Mouse (Mus musculus): ENCODE results near the gene Gm26558.

Gene Gm26558

DNA sequence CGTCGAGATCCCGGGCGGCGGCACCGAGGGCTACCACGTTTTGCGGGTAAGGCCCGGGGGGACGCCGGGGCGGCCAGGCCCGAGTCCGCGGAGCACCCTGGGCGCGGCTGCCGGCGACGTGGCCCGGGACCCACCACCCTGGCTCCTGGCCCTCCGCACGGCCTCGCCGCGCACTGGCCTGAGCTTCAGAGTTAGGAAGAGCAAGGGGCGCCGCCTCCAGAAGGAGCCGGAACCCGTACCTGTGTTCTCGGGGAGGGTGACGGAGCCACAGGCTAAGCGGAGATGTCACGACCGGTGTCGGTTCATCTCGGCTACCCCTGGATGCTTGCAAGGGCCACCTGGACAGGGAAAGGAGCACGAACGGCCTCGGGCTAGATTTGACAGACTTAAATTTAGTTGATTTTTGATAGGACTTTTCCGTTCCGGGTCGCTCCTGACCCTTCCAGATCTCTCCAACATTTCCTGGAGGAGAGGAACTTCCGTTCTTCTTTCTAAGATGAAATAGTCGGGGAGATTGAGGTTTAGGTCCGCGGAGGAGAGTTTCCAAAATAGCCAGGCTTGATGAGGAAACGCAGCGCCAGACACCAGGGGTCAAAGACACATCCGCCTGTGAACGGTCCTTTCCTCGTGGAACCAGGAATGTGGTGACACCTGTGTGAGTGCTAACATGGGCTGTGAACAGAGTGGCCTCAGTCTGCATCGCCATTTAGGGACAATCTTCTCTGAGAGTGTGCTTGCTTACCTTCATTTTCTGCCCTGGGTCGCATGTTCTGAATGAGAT lies at the start of gene Gm26558:
Gm26558 (minus strand) TSS at position 394 of the 781 bp plus-strand sequence.
- DNase-seq (ENCODE audit: low spot score), result peak; percentile 47

DNA sequence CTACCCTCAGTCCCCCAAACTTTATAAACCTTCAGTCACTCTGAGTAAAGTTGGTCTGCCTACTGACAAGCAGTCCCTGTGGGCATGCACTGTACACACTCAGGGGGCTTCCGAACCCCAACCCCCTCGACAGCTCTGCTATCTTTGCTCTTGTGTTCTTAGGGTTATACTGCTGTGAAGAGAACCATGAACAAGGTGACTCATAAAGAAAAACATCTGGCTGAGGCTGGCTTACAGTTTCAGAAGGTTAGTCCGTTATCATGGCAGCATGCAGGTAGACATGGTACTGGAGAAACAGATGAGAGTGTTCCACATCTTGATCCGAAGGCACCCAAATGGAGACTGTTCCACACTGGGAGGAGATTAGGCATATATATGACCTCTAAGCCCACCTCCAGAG lies 49.0 kb upstream of the Gm26558 start:
- no peak for DNase-seq (ENCODE audit: low spot score)

DNA sequence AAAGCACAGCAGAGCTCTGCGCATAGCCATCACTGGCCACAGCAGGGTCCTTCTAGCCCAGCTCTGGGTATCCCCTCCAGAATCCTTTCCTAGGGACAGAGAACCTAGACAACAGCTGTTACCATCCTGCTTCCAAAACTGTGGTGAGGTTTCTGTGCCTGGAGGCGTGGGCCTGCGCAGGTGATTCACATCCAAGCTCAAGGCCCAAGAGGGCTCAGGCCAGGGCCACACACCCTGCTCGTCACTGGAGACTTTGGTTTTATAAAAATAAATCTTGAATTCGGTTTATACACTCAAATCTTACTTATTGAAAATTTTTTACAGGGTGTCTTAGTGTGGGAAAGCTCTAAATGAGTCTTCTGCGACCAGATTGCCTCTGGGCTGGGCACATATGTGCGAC lies 48.3 kb upstream of the Gm26558 start:
- DNase-seq (ENCODE audit: low spot score), result no peak

DNA sequence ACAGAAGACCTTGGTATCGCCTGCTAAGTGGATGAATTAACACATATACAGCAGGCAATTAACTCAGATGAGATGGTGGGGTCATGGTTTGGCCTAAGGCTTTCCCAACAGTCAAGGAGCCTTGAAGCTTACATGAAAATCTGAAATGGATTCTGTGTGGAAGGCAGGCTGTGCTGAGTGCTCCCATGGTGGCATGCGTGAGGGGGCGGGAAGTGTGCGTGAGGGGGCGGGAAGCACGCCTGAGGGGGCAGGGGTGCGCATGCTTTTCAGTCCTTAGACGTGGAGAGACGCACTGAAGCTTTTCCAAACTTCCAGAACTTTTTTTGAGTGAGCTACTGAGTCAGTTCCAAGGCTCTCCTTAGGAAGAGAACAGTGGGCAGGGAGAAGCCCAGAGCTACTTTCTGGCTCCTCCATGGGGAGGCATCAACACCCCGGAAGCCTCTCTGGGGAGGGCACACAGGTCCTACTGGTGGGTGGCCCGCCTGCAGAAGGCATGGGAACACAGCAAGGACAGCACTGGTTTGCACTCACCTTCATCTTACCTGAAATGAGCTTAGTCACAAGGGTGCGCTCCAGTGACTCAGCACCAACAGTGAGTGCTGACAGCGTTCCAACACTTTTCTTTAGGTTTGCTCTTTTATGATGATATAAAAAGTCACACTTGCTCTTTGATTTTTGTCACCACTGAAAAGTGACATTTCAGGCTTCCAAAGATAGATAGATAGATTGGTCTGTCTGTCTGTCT lies 47.2 kb upstream of the Gm26558 start:
- no peak for DNase-seq (ENCODE audit: low spot score)

DNA sequence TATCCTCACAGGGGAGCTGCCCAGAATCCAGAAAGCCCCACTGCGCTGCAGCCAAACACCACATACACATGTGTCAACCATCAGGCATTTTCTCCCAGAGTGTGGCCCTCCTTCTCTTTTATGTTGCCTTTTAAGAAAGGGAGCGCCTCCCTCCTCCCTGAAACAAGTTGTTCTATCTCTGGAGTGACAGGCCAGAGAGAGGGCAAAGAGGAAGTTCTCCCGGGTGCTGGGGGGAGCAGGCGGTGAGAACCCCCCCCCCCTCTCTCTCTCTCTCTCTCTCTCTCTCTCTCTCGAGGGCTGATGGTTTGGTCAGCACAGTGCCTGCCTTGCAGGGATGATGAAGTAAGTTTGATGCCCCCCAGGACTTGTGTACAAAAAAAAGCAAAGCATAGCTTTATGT lies 40.5 kb upstream of the Gm26558 start:
- DNase-seq (ENCODE audit: low spot score), result no peak

DNA sequence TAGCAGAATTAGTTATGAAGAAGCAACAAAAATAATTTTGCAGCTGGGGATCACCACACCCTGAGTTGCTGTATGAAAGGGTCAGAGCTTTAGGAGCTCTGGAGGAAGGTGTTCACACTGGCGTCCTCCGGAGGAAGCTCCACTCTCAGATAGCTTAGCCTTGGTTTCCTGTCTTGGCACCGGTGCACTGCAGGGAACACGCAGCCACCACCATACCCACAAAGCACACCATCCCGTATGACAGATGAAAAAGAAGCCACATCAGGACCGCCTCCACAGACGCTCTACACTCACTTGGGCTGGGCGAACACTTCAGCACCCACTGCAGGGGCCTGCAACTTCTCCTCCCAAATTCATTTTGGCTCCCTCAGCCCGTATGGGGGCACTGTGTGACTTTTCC lies 39.7 kb upstream of the Gm26558 start:
- no peak for DNase-seq (ENCODE audit: low spot score)

DNA sequence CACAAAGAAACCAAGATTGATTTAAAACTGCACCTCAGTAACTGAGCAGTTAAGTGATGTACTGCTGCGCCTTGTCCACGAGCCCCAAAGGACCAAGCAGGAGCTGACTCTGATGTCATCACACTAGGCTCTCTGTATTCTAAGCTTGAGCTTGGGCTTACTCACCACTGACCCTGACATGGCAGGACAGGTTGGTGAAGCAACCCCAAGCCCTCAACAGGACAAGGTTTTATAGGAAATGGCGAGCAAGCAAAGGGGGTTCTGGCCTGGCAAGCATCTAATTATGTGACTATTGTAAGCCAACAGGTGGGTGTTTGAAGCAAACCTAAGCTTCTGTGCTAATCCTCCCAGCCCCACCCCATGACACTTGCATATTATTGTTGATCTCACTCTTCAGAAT lies 38.9 kb upstream of the Gm26558 start:
- DNase-seq (ENCODE audit: low spot score), result no peak

DNA sequence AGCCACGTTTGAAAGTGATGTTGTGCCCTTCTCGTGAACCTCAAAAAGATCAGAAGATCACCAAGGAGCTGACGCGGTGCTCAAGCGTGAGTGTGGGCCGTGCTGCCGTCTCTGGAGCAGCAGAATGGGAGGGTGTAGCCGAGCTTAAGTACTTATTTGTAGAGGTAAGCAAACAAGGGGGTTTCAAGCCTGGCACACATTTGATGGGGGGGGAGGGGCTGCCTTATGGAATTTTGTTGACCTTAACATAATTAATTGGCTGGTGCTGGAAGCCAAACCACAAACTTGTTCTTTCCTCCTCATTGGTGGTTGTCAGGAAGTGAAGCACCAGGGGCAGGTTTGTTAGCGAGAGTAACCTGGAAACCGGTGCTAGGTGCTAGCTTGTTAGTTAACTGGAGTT lies 33.8 kb upstream of the Gm26558 start:
- DNase-seq (ENCODE audit: low spot score), result no peak

DNA sequence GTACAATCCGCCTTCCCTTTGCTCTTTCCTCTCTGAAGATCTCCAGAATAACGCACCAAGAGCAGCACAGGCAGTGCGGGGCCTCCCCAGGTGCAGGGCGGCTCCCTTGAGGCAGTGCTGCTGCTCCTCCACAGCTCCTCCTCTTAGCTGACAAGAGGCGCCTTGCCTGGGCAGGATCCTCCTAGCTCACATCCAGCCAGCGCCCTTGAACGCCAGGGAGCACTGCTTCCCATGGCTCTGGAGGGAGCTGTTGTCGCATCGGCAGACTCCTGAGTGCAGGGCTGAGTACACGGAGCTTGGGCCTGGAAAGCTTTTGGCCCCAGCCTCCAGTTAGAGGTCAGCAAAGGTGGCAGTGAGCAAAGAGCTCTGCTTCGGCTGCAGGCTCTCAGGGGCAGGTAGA lies 28.3 kb upstream of the Gm26558 start:
- no peak for DNase-seq (ENCODE audit: low spot score)

DNA sequence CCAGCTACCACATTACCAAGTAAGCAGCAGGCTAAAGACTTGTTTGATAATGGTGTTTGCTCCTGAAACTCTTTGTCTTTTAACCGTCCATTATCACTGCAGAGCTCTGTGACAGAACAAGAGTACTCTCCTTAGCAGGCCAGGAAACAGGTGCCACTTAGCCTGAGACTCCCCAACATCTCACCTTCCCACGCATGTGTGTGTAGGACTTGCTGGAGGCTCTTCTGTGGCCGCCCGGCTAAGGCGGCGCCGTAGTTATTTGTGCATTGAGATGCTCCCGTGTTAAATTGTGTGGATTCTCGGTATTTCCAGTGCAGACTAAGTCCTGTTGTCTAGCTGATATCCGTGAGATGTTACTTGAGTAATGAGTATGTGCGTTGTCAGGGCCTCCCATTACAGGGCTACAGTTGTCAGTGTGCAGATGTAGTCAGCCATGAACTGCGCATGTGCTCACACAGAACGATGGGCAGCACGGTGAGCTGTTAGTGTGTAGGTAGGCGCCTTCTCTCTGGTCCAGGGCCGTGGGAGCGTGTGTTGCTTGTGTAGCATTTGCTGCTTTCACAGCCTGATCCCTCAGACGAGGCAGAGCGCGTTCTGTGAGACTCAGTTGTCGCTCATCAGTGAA lies 26.7 kb upstream of the Gm26558 start:
- DNase-seq (ENCODE audit: low spot score), result no peak

DNA sequence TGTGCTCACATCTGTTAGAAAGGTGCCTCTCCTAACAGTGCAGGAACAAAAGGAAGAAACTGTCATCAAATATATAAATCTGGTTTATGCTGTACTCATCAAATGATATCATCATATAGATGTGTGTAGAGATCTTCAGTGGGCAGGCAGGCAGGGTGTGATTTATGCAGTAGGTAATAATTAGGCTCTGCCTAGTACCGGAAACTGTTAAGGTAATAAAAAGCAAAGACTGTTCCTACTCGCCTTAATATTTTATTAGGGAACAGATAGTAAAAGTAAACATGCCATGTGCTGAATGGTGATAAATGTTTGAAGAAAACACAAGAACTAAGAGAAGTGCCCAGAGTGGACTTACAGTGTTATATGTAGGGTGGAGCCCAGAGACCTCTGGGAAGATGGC lies 20.4 kb upstream of the Gm26558 start:
- DNase-seq (ENCODE audit: low spot score), result no peak

DNA sequence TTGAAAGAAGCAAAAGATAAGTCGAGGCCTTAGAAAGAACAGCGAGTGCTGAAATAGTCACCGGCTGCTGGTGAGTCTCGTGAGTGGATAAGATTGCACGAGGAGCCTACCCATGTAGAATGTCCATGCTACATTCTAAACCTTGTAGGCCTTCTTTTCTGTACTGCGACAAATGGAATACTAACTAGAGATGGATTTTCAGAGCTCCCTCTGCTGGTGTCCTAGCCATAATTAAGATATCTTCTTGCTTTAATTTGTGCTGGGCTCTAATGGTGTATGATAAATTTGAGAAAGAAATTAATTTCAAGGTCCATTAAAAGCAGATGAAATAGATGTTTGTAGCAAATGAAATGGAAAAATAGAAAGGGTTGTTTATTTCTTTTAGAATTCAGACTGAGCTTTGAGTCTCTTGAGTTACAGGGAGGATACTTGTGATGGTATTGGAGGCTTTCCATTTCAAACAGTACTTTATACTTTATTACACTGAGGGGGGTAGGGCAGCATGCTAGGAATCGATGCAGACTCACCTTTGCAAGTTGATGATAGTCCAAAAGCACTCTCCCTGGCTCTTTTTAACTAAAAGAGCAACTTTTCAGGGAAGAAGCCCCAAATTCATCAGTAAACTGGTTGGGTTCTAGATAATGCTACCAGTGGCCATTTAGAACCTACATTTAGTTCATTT lies 11.7 kb upstream of the Gm26558 start:
- DNase-seq (ENCODE audit: low spot score), result no peak

DNA sequence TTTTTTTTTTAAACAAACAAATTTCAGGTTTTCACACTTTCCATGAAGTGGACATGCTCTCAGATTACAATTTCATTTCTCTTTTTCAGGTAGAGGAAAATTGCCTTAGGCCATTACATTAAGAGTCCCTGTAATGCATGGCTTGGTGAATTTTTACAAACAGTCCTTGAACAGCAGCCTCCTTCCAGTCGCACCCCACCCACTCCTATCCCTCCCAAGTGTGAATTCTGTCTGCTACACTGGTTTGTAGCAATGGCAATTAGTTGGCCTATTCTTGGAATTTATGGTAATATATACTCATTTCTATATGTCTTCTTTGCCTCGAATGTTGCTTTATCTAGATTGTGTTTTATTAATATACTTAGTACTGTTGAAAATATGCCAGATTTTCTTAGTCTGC lies 10.6 kb upstream of the Gm26558 start:
- DNase-seq (ENCODE audit: low spot score), result no peak

DNA sequence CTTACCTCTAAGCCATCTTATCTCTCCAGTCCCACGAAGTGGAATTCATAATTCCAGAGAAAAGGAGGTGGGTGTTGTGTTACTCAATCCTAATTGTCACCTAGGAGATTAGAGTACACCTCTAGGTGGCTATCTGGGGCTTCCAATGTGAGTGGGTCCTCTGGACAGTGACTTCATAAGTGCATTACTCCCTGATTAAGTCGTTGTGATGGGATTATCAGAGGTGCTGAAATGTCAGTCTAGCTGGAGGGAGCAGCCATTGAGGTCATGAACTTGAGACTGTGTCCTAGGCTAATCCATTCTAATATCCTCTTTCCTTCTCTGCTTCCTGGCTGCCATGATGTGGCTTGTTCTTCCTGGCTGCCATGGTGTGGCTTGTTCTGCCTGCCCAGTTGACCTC lies 8.0 kb upstream of the Gm26558 start:
- no peak for DNase-seq (ENCODE audit: low spot score)

DNA sequence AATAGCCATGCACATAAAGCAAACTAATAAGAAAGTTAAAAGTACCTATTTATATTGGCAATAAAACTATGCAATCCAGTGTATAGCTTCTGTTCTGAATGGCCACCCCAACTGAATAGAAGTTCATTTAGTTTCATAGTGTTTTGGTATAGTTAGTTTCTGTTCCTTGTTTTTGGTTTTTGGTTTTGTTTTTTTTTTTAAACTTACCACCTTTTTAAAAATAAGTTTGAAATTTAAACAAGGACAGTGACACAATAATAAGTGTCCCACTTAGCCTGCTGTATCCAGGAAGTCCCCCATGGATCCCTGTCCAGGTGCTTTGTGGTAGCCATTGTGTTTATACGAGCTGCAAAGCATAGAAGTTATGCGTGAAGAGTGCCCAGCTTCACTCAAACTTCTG lies 7.3 kb upstream of the Gm26558 start:
- no peak for DNase-seq (ENCODE audit: low spot score)

DNA sequence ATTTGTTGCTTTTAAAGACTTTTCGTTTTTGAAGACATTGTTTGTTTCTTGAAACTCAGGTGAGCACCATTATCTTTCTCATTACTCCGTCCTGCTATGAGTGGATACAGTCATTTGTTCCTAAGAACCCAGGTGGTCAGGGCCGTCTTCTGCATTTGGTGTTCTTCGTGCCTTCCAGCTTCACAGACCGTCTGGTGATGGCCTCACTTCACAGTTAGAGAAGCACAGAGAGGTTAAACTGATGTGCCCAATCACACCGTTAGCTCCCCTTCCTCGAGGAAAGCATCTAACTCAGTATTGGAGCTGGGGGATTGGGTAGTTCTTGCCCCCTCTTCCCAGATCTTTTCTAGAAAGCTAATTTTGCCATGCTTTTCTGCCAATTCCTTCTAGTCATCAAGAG lies 5.1 kb upstream of the Gm26558 start:
- no peak for DNase-seq (ENCODE audit: low spot score)

DNA sequence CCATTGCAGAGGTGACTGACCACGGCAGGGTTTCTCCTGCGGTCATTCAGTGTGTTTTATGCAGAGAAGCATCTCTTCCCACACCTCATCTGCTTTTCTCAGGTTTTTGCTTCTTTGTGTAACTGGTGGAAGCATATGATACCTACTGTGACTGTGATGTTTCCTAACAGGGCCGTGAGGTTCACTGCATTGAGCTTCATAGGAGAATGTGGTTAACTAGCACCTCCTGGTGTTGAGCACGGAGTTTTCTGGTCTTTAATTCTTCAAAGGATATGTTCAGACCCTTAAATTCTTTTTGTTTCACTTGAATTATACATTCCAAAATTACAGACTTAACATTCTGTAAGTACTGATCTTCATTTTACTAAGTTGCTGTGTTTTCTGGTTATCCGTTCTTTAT lies 1.9 kb upstream of the Gm26558 start:
- no peak for DNase-seq (ENCODE audit: low spot score)

DNA sequence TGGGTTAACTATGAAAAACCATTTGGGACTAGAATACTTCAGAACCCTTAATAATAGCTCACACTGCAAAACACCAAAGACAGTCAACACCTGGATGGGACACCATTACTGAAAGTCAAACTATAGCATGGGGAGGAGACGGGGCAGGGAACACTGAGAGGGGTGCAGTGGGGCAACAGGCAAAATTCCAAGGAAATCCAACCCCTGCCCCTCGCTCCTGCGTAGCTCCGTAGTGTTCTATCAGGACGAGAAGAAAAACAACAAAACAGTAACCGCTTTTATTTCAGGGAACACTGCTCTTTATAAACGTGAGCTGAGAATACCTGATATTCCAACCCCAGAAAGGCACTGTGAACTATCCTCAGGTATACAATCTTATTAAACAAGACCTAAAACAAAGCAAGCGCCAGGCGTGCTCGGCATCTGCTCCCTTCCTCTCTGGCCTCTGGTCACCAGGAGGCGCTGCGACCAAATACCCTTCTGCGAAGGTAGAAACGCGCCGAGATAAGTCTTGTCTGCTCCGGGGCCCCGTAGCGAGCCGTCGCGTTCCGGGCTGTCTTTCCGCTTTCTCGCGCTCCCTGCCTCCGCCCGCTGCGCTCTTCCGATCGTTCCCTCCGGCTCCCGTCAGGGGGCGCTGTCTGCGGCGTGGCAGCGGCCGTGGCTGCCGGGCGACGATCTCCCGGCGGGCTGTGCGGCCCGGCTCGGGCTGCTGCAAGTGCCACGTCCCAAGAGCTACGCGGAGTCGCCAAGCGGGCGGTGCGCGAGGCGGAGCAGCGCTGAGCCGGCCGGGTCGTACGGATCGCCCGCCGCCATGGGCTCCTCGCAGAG lies 807 bp downstream of the Gm26558 start, which contains the start of gene Gorasp2:
Gorasp2 (plus strand) TSS at position 690 of the 828 bp plus-strand sequence.
- peak; percentile 97 for DNase-seq (ENCODE audit: low spot score)

DNA sequence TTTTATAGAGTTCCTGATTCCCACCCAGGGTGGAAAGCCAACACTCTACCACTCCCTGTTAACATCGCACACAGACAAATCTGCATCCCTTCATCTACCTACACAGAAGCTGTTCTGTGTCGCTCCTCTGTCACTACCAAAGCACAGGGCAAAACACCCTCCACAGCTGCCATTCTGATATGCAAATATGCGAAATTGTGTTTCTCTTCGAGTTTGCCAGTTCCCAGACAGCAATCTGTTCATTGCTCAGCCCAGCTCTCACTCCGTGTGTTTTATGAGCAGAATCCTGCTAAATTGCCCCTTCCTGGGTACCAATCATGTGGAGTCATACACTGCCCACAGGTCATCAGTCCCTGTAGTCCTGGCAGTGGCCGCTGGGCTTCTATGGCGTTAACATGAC lies 4.8 kb downstream of the Gm26558 start:
- no peak for DNase-seq (ENCODE audit: low spot score)

DNA sequence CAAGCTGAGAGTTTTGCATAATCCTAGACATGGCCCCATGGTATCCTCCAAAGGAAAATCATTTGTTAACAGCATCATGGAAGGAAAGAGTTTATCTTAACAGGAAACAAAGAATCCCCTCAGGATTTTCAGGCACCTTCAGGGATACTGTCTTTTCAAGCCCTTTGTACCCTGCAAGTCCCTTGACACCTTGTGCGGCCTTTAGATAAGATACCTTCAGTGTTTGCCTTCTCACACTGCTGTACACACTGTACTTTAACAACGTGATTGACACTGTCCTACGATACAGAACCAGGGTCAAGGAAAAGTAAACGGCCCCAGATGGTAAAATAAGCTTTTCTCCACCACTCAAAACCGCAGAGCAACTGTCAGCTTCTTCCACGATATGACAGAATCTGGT lies 10.1 kb downstream of the Gm26558 start:
- DNase-seq (ENCODE audit: low spot score), result no peak

DNA sequence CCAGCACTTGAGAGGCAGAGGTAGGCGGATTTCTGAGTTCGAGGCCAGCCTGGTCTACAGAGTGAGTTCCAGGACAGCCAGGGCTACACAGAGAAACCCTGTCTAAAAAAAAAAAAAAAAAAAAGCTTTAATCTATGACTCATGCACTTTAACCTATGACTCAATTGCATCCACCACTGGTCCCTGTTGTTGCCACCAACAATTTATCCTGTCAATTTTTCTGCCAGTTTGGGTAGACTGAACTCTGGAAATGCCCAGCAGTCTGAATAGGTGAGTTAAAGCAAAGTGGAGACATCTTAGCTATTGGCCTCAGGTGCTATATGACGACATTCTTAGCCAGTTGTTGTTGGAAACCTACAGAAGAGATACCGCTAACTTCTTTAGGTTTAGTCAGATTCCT lies 12.4 kb downstream of the Gm26558 start:
- DNase-seq (ENCODE audit: low spot score), result no peak

DNA sequence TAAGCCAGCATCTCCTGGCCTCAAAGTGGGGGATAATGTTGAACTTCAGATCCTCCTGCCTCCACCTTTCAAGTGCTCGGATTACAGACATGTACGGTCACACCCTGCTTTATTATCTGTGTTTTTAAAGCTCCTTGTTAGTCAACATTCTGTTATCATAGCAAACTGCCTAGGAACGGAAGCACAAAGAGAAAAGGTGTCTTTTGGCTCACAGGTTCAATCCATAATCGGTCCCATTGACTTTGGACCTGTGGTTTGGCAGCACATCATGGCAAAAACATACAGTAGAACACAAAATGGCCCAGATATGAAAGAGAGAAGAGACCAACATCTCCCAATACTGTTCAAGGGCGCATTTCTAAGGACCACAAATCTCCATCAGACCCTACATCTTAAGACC lies 13.6 kb downstream of the Gm26558 start:
- DNase-seq (ENCODE audit: low spot score), result no peak

Measured in embryo, embryonic 10 days (tissue).